Mouse (Mus musculus) spleen, postnatal 4 days (tissue): ENCODE data around the gene Cat.

Source experiments
- DNase-seq, 2 experiments: peaks; one replicate each; pipeline ENCODE4 v3.0.0; 2022; ENCODE audit warnings: low spot score in 2 of 2

Gene Cat

GRCm38 (mm10) chr2:103484617-103485401 lies at the start of gene Cat:
Gene Cat (minus strand): TSS chr2:103485160.
- DNase-seq = peak; percentile 95 to 96

GRCm38 (mm10) chr2:103525596-103525995 lies 40.6 kb upstream of the Cat start:
- DNase-seq = no peak

- no peak for DNase-seq
Observed at GRCm38 (mm10) chr2:103516472-103516871, 31.5 kb upstream of the Cat start.

- DNase-seq = no peak
Observed at GRCm38 (mm10) chr2:103515513-103516180, 30.7 kb upstream of the Cat start.

- DNase-seq = no peak
Observed at GRCm38 (mm10) chr2:103512066-103512795, 27.3 kb upstream of the Cat start.

- no peak for DNase-seq
Observed at GRCm38 (mm10) chr2:103511631-103512030, 26.7 kb upstream of the Cat start.

GRCm38 (mm10) chr2:103511042-103511441 lies 26.1 kb upstream of the Cat start:
- DNase-seq = no peak

- DNase-seq = no peak
Observed at GRCm38 (mm10) chr2:103507651-103508050, 22.7 kb upstream of the Cat start.

GRCm38 (mm10) chr2:103505956-103506355 lies 21.0 kb upstream of the Cat start:
- DNase-seq = no peak

GRCm38 (mm10) chr2:103504463-103504862 lies 19.5 kb upstream of the Cat start:
- no peak for DNase-seq

GRCm38 (mm10) chr2:103500769-103501168 lies 15.8 kb upstream of the Cat start:
- no peak for DNase-seq

- DNase-seq = no peak
Observed at GRCm38 (mm10) chr2:103495633-103496418, 10.9 kb upstream of the Cat start.

GRCm38 (mm10) chr2:103493827-103494226 lies 8.9 kb upstream of the Cat start:
- DNase-seq = no peak

GRCm38 (mm10) chr2:103492526-103492925 lies 7.6 kb upstream of the Cat start:
- no peak for DNase-seq

GRCm38 (mm10) chr2:103483986-103484520 lies 907 bp downstream of the Cat start:
- DNase-seq = no peak

- no peak for DNase-seq
Observed at GRCm38 (mm10) chr2:103483289-103483985, 1.5 kb downstream of the Cat start.

GRCm38 (mm10) chr2:103481314-103482231 lies 3.4 kb downstream of the Cat start:
- peak in 1 of 2 experiments; percentile 53 for DNase-seq

GRCm38 (mm10) chr2:103480871-103481270 lies 4.1 kb downstream of the Cat start:
- DNase-seq = peak in 1 of 2 experiments; percentile 41

GRCm38 (mm10) chr2:103480240-103480639 lies 4.7 kb downstream of the Cat start:
- DNase-seq = peak in 1 of 2 experiments; percentile 49

GRCm38 (mm10) chr2:103478326-103478725 lies 6.6 kb downstream of the Cat start:
- DNase-seq = peak in 1 of 2 experiments; percentile 47
